Mouse (Mus musculus): ENCODE measurements around the gene 1600015I10Rik.

DNA sequence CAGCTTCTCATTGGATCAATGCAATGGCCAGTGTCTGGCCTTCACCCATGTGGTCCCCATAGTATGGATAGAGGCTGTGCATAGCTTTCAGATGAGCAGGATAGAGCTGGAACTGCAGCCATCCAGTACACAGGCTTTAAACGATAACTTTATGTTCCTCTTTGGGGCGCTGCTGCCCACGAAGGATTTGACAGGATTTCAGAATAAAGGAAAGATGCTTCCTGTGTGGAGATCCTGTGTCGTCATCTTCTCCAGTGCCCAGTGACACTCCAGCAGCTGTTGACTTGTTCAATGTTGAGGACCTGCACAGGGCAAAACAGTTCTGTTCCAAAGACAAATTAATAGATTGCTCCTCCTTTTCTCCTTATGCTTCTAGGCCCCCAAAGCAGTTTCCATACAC, 27.1 kb downstream of the 1600015I10Rik start:
- TF ChIP-seq EP300 (IDR thresholded peaks at IDR 0.05; ENCODE audit: low read depth in 1 of 2, low read length in 2 of 2) = no peak
- TF ChIP-seq ZNF384 (IDR thresholded peaks at IDR 0.05; ENCODE audit: low read depth, low read length) = no peak
- TF ChIP-seq CTCF (IDR thresholded peaks at IDR 0.05 in 2 of 3, conservative IDR thresholded peaks at IDR 0.05 in 1 of 3; ENCODE audit: control insufficient read depth in 1 of 3, insufficient read depth in 1 of 3, low read depth in 2 of 3, low read length in 3 of 3, poor library complexity in 1 of 3, severe bottlenecking in 1 of 3) = no peak
- TF ChIP-seq POLR2A (IDR thresholded peaks at IDR 0.05; ENCODE audit: control insufficient read depth in 1 of 2, insufficient read depth in 1 of 2, low read depth in 1 of 2, low read length in 2 of 2, poor library complexity in 1 of 2) = no peak
- no peak for TF ChIP-seq SMC3 (IDR thresholded peaks at IDR 0.05; ENCODE audit: low read depth, low read length)
- no peak for TF ChIP-seq MYB (IDR thresholded peaks at IDR 0.05; ENCODE audit: low read depth, low read length)
